Mouse (Mus musculus) mouse embryonic stem cell (cell line): ENCODE measurements around the gene Cited1.
"Not testable (repeated sequence)": the region's sequence is repeated elsewhere in the genome, so short reads cannot be mapped to it uniquely, and the experiment has no call there.

ENCODE experiments used
- in situ Hi-C, 2 experiments: fragments of 300-500 bp; cut with MboI; formaldehyde crosslinking; loops; 1 replicate in 1 of 2; 3 replicates in 1 of 2; pipeline ENCODE4 v1.14.3; 2019 to 2020; ENCODE audit warnings: low sequenced_read_pairs in 2 of 2, low pct_unique_long_range_greater_than_20kb in 1 of 2, mixed read lengths in 1 of 2; ENCODE audit not compliant: unreplicated experiment in 1 of 2

Gene Cited1

DNA sequence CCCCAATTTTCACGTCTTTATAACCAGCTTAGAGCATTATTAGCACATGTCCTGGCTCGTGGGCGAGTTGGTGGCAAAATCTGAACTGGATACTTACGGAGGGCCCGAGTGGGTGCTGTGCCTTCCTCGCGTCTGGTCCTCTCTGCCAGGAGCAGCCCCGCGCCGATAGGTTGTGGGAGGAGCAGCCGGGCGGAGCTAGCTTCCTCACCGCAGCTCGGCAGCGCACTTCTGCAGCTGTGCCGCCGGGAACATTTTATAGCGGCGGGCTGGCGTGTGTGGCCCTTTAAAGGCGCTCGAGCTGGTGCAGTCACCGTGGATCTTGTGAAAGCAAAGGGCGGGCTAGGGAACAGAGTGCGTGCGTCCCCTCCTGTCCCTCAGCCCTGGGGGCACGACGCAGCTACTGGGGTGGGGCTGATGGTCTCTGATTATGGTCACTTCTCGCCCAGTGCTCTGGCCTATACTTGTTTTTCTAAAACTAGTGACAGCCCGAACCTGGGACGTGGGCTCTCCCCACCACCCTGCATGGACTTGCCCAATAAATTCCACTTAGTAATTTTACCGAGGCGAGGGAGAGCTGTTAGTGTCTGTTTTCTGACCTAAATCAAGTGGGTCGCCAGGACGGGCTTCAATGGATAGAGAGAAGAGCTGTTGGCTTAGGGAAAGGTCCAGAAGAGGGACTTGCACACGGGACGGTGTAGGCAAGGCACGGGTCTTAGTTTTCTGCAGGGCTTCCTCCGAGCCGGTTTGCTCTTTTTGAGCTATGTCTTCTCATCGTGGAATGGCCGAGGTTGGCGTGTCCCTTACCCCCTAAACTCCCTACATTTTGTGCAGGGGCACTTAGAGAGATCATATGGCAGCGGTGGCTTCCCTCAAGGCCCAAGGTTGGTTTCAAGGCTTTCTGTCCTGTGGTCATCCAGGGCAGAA lies at the start of gene Cited1:
Cited1 (minus strand) TSS at position 245 of the 924 bp plus-strand sequence.
- in situ Hi-C loops: no loop called here

DNA sequence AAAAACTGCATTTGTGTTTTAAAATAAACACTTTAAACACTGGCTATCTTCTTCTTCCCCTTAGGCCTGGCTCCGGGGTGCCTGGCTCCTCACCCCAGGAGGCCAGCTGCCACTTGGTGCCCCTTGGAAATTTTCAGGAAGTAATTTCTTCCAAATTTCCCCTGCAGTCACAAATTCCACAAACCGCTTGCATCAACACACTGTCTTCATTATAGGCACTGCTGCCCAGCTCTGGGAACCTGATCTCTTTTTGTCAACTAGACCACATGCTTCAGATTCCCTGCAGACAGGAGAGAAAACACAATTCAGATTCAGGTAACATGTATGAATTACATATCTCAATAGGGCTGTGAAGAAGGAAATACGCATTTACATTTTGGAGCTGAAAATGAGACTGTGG lies 32.9 kb upstream of the Cited1 start:
- in situ Hi-C loops: no loop called here

DNA sequence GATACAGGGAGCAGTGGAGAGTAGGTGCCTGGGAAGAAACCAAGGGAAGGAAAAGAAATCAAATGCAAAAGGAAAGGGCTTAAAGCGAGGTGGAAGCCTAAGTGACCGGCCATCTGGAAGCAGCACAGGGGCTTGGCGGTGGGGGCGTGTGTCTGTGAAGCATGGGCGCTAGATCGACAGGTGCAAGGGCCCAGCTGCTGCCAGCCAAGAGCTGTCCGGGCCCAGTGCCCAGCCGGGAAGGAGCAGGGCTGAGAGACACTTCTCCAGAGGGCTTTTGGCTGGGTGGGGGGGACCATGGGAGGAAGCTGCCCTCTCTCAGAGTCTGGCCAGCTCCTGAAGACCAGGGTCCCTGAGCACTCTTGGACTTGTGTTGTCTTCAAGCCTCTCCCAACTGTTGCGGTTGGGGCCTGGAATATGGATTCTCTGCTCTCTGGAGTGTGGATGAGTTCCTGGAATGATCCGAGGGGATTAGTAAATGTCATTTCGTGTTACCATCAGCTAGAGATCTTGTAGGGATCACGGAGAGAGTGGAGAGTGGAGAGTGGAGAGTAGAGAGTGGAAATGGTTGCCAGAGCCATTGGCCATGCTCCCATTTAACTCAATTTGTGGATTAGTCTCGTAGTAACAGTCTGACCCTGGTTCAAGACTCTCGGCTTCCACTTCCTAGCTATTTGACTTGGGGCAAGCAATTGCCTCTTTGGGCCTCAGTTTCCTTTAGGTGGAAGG lies 10.8 kb upstream of the Cited1 start:
- in situ Hi-C loops: no loop called here

DNA sequence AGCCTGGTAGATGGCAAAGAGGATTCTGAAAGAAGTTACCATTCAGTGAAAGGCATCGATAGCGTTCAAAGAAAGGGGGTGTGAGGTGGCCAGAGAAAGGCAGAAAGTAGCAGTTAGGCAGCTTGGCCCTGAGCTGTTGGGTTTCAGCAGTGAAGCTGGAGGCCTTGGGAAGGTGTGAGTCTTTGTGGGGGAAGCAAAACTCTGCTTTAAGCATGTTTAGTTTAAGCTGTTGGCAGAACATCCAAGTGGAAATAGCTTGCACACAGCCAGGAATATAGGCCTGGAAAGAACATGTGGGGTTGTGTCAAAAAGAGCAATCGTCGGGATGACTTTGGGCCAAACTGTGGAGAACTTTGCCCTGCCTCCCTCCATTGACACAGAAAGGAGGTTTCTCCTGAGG lies 7.8 kb upstream of the Cited1 start:
- in situ Hi-C loops: no loop called here

DNA sequence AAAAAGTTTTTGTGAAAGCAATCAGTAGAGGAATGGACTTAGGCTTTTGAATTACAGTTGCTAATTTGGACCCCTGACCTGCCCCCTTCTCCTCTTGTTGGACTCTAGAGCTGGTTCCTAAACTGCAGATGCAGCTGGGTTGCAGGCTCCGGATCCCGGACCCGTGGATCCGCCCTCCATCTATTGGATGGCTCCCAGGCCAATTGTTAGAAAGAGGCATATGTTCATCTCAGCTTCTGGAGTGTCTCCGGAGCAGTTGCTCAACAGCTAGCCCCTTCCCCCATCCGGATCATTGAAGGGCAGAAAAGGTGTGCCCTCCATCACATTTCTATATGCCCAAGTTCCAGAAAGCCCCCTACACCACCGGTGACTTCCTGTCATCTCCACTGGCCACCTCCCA lies 1.9 kb upstream of the Cited1 start:
- in situ Hi-C loops: no loop called here

DNA sequence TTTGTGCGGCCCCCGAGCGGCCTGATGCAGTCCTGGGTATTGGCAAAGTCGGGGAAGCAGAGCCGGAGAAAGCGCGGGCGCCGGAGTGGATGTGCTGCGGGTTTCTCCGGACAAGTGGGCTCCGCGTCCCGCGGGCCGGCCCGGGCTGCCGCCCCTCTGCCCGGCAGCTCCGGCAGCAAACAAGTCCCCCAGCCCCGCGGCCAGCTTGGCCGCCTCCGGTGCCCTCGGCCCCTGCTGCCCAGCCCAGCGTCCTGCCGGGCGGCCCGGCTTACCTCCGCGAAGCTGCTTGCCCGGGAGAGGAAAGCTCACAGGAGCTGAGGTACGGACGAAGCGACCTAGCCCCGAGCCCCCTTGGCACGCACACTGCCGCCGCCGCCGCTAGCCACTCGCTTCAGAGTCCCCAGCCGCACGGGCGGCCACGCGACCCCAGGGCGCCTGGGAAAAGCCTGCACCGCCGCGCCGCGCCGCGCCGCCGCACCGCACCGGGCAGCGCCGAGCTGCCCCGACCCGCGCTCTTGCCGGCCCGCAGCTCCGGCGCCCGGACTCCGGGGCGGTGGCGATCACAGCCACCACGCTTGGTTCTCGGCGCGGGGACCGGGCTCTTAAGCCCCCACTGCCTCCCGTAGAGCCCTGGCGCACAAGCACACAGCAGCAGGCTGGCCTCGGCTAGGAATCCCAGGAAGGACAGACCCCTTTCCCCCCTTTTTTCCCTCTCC lies 602 bp downstream of the Cited1 start:
- in situ Hi-C loops: no loop called here

DNA sequence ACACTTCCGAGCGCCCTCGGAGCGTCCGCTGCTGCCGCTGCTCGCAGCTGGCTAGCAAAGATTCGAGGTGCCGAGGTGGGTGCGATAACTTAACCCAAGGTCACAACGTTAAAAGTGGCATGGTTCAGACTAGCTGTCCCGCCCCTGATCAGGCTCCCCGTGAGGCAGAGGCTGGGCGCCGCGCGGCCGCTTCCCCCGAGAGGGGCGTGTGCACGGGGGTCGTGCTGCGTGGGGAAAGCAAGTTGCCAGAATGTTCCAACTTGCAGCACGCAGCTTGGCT lies 1.1 kb downstream of the Cited1 start:
- in situ Hi-C loops: no loop called here

DNA sequence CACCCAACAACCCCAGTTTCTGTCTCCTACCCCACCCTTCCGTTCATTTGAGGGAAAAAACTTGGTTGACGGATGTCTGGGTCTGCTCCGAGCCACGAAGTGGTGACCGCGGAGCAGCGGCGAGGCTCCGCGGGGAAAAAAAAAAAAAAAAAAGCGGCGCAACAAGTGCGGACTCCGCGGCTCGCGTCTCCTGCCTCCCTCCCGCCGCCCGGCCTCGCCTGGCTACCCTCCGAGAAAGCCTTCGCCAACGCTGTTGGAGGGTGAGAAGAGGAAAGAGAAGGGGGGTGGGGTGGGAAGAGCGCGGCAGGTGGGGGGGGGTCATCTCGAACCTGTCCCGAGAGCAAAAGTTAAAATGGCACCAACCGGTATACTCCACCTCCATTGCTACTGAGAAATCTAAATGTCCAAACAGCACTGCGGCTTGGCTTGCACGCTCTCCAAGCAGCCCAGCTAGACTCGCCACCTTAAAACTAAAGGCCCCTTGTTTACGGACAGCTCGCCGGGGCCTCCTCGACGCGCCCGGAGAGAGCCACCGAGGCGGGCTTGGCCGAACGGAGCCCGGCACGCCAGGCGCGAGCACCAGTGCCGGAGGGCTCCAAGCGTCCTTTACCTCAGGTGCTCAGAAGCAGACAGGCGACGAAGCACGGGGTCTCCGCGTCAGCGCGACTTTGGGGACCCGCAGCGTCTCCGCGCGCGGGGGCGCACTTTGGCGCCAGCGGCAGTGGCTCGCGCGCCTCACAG lies 1.7 kb downstream of the Cited1 start:
- in situ Hi-C loops: no loop called here

DNA sequence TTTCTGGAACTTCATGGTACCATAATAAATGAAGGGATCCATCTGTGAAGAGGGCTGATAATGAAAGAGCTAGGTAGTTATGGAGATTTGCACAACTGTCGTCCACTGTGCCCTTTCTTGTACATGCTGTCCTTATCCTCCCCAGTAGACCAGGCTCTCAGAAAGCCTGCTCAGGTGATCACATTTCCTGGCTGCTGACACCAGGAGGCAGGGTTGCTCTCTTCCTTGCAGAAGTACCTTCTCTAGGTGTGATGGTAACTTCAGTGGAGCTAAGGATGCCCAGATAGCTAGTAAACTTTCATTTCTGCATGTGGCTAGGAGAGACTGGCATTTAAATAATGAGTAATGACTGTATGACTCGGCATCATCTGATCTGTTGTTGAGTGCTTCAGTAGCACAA lies 7.6 kb downstream of the Cited1 start:
- in situ Hi-C loops: no loop called here

DNA sequence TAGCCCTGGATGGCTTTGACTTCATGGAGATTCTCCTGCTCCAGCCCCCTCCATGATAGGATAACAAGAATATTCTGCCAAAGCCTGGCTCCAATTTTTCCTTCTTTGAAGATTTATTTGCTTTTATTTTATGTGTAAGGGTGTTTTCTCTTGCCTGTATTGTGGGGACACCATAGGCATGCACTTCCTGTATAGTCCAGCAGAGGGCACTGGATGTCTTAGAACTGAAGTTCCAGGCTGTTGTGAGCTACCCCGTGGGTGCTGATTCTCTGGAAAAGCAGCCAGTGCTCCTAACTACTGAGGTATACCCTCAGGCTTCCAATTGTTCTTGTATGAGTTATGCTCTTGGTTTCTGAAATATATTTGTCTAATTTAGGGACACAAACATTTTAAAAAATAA lies 32.9 kb downstream of the Cited1 start:
- in situ Hi-C loops: no loop called here

DNA sequence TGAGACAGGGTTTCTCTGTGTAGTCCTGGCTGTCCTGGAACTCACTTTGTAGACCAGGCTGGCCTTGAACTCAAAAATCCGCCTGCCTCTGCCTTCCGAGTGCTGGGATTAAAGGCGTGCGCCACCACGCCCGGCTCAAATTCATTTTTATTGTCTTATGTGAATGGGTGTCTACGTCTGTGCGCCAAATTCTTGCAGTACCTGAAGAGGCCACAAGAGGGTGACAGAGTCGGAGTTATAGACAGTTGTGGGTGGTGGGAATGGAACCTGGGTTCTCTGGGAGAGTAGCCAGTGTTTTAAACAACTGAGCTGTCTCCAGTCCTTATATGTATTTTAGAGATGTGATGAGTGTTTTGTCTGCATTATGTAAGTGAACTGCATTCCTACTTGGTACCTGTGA lies 36.6 kb downstream of the Cited1 start:
- in situ Hi-C loops: not testable (repeated sequence)
